Mouse (Mus musculus) cerebellum, postnatal 10 days (tissue): Measurements from ENCODE around the gene Limch1.

Experiments
- DNase-seq, 2 experiments: peaks; one replicate each; pipeline ENCODE4 v3.0.0; 2021; ENCODE audit warnings: mixed read lengths in 2 of 2

Gene Limch1

GRCm38 (mm10) chr5:66745390-66745995, at the start of gene Limch1:
Gene Limch1 (plus strand): TSS chr5:66745827.
- DNase-seq, result peak; percentile 74 to 78

GRCm38 (mm10) chr5:66697119-66697518, 48.5 kb upstream of the Limch1 start:
- peak; percentile 76 to 86 for DNase-seq

GRCm38 (mm10) chr5:66699911-66700310, 45.7 kb upstream of the Limch1 start:
- DNase-seq, result no peak

- DNase-seq, result no peak
These were observed 43.7 kb upstream of the Limch1 start for GRCm38 (mm10) chr5:66701951-66702350.

- DNase-seq, result peak in 1 of 2 experiments; percentile 23
These were observed 42.2 kb upstream of the Limch1 start for GRCm38 (mm10) chr5:66703317-66704004.

- no peak for DNase-seq
These were observed 37.8 kb upstream of the Limch1 start for GRCm38 (mm10) chr5:66707859-66708258.

GRCm38 (mm10) chr5:66710445-66711019, 35.1 kb upstream of the Limch1 start:
- peak; percentile 44 to 45 for DNase-seq

GRCm38 (mm10) chr5:66712801-66713200, 32.8 kb upstream of the Limch1 start:
- no peak for DNase-seq

- DNase-seq, result no peak
These were observed 30.1 kb upstream of the Limch1 start for GRCm38 (mm10) chr5:66715498-66715931.

GRCm38 (mm10) chr5:66717931-66718330, 27.7 kb upstream of the Limch1 start:
- no peak for DNase-seq

GRCm38 (mm10) chr5:66718413-66718812, 27.2 kb upstream of the Limch1 start:
- no peak for DNase-seq

GRCm38 (mm10) chr5:66718880-66719279, 26.7 kb upstream of the Limch1 start:
- DNase-seq, result no peak

GRCm38 (mm10) chr5:66720921-66721320, 24.7 kb upstream of the Limch1 start:
- DNase-seq, result no peak

GRCm38 (mm10) chr5:66722586-66722985, 23.0 kb upstream of the Limch1 start:
- no peak for DNase-seq

GRCm38 (mm10) chr5:66723037-66723436, 22.6 kb upstream of the Limch1 start:
- DNase-seq, result no peak

- no peak for DNase-seq
These were observed 22.0 kb upstream of the Limch1 start for GRCm38 (mm10) chr5:66723626-66724025.

GRCm38 (mm10) chr5:66729306-66729705, 16.3 kb upstream of the Limch1 start:
- DNase-seq, result no peak

- DNase-seq, result peak; percentile 70 to 74
These were observed 14.9 kb upstream of the Limch1 start for GRCm38 (mm10) chr5:66730621-66731301.

GRCm38 (mm10) chr5:66731302-66731697, 14.3 kb upstream of the Limch1 start:
- DNase-seq, result no peak

GRCm38 (mm10) chr5:66733556-66733955, 12.1 kb upstream of the Limch1 start:
- DNase-seq, result no peak

GRCm38 (mm10) chr5:66739376-66739775, 6.3 kb upstream of the Limch1 start:
- DNase-seq, result no peak

GRCm38 (mm10) chr5:66745996-66746681, 512 bp downstream of the Limch1 start:
- DNase-seq, result peak; percentile 85 to 87

- peak in 1 of 2 experiments; percentile 17 for DNase-seq
These were observed 1.1 kb downstream of the Limch1 start for GRCm38 (mm10) chr5:66746761-66747160.
